Mouse (Mus musculus): ENCODE data around the gene Coro7. TPM values are rescaled to one million over a fixed set of nuclear protein-coding genes. Genes with fewer than 3 reads are reported as not detected.

The Coro7 gene
- polyA plus RNA-seq, 1 experiment from 2014 or later: 12.4 TPM

- Histone ChIP-seq H3K4me3 (ENCODE audit: low read depth, low read length) (no peak overlapping the region), H3K4me1 (ENCODE audit: control insufficient read depth, insufficient read depth, low read length) (peaks cover 95% of the 10 kb centered on the region), H3K27me3 (ENCODE audit: control insufficient read depth, insufficient read depth, low read length) (no peaks in the 10 kb centered on the region), H3K27ac (ENCODE audit: low read depth, low read length) (peak overlapping the region; percentile 63), H3K9me3 (replicated peaks; ENCODE audit: control insufficient read depth, low read length) (no peaks in the 10 kb centered on the region), H3K4me2 (peak overlapping the region; percentile 44), H3K36me3 (ENCODE audit: control insufficient read depth, insufficient read depth, low read length) (no peaks in the 10 kb centered on the region), H3K9ac (ENCODE audit: low read depth, low read length) (peak overlapping the region; percentile 70)
- 70% methylated on average over 1 of the region's 1 CpGs for WGBS (ENCODE audit: insufficient replicate concordance)
- ATAC-seq (replicated peaks; ENCODE audit: insufficient number of reproducible peaks, low FRiP score, low TSS enrichment): no peak
These were observed 76.1 kb downstream of the Coro7 start for GRCm38 (mm10) chr16:4603453-4603837.

- WGBS (ENCODE audit: insufficient replicate concordance): 29% methylated on average over 7 of the region's 7 CpGs
- Histone ChIP-seq H3K27ac (ENCODE audit: low read depth, low read length) (peak overlapping the region; percentile 63), H3K4me2 (peak overlapping the region; percentile 44), H3K27me3 (ENCODE audit: control insufficient read depth, insufficient read depth, low read length) (no peaks in the 10 kb centered on the region), H3K36me3 (ENCODE audit: control insufficient read depth, insufficient read depth, low read length) (no peaks in the 10 kb centered on the region), H3K4me3 (ENCODE audit: low read depth, low read length) (no peak overlapping the region), H3K9me3 (replicated peaks; ENCODE audit: control insufficient read depth, low read length) (no peaks in the 10 kb centered on the region), H3K4me1 (ENCODE audit: control insufficient read depth, insufficient read depth, low read length) (peaks cover 97% of the 10 kb centered on the region), H3K9ac (ENCODE audit: low read depth, low read length) (peak overlapping the region; percentile 70)
- peak; percentile 33; the same call in 1 of the 2 replicates for ATAC-seq (replicated peaks; ENCODE audit: insufficient number of reproducible peaks, low FRiP score, low TSS enrichment)
These were observed 76.7 kb downstream of the Coro7 start for GRCm38 (mm10) chr16:4602766-4603452.

- ATAC-seq (replicated peaks; ENCODE audit: insufficient number of reproducible peaks, low FRiP score, low TSS enrichment): no peak; the same call in 1 of the 2 replicates
- 21% methylated on average over 3 of the region's 3 CpGs for whole genome bisulfite sequencing (ENCODE audit: insufficient replicate concordance)
These were observed 77.4 kb downstream of the Coro7 start for GRCm38 (mm10) chr16:4602189-4602588.

GRCm38 (mm10) chr16:4600701-4601310 lies 78.8 kb downstream of the Coro7 start:
- no peak for ATAC-seq (replicated peaks; ENCODE audit: insufficient number of reproducible peaks, low FRiP score, low TSS enrichment)
- WGBS (ENCODE audit: insufficient replicate concordance): 67% methylated on average over 9 of the region's 9 CpGs
- Histone ChIP-seq H3K9ac (ENCODE audit: low read depth, low read length) (no peak overlapping the region), H3K4me1 (ENCODE audit: control insufficient read depth, insufficient read depth, low read length) (peaks cover 97% of the 10 kb centered on the region), H3K4me2 (no peak overlapping the region), H3K36me3 (ENCODE audit: control insufficient read depth, insufficient read depth, low read length) (no peaks in the 10 kb centered on the region), H3K4me3 (ENCODE audit: low read depth, low read length) (no peak overlapping the region), H3K27ac (ENCODE audit: low read depth, low read length) (peak overlapping the region; percentile 25), H3K27me3 (ENCODE audit: control insufficient read depth, insufficient read depth, low read length) (no peaks in the 10 kb centered on the region), H3K9me3 (replicated peaks; ENCODE audit: control insufficient read depth, low read length) (no peaks in the 10 kb centered on the region)

More at GRCm38 (mm10) chr16:4602189-4602588, 77.4 kb downstream of the Coro7 start:
- H3K27me3 ChIP-seq (ENCODE audit: control insufficient read depth, insufficient read depth, low read length): no peaks in the 10 kb centered on the region
- peaks cover 97% of the 10 kb centered on the region for H3K4me1 ChIP-seq (ENCODE audit: control insufficient read depth, insufficient read depth, low read length)
- peak overlapping the region; percentile 63 for H3K27ac ChIP-seq (ENCODE audit: low read depth, low read length)
- no peaks in the 10 kb centered on the region for H3K36me3 ChIP-seq (ENCODE audit: control insufficient read depth, insufficient read depth, low read length)
- H3K9me3 ChIP-seq (replicated peaks; ENCODE audit: control insufficient read depth, low read length): no peaks in the 10 kb centered on the region
- peak overlapping the region; percentile 32; the same call in 1 of the 2 replicates for H3K4me2 ChIP-seq
- H3K9ac ChIP-seq (ENCODE audit: low read depth, low read length): peak overlapping the region; percentile 56
- H3K4me3 ChIP-seq (ENCODE audit: low read depth, low read length): no peak overlapping the region

- no peak overlapping the region for H3K4me2 ChIP-seq
- no peak overlapping the region for H3K27ac ChIP-seq (ENCODE audit: low read depth, low read length)
- H3K9ac ChIP-seq (ENCODE audit: low read depth, low read length): no peak overlapping the region
- WGBS (ENCODE audit: insufficient replicate concordance): 79% methylated on average over 3 of the region's 3 CpGs
- ATAC-seq (replicated peaks; ENCODE audit: insufficient number of reproducible peaks, low FRiP score, low TSS enrichment): no peak
- H3K4me3 ChIP-seq (ENCODE audit: low read depth, low read length): no peak overlapping the region
- H3K4me1 ChIP-seq (ENCODE audit: control insufficient read depth, insufficient read depth, low read length): peaks cover 93% of the 10 kb centered on the region
- no peaks in the 10 kb centered on the region for H3K27me3 ChIP-seq (ENCODE audit: control insufficient read depth, insufficient read depth, low read length)
- no peaks in the 10 kb centered on the region for H3K36me3 ChIP-seq (ENCODE audit: control insufficient read depth, insufficient read depth, low read length)
- no peaks in the 10 kb centered on the region for H3K9me3 ChIP-seq (replicated peaks; ENCODE audit: control insufficient read depth, low read length)
These were observed 80.0 kb downstream of the Coro7 start for GRCm38 (mm10) chr16:4599616-4600015.

GRCm38 (mm10) chr16:4598891-4599543 lies 80.6 kb downstream of the Coro7 start:
- Histone ChIP-seq H3K9me3 (replicated peaks; ENCODE audit: control insufficient read depth, low read length) (no peaks in the 10 kb centered on the region), H3K4me2 (peak overlapping the region; percentile 41), H3K9ac (ENCODE audit: low read depth, low read length) (peak overlapping the region; percentile 22; the same call in 1 of the 2 replicates), H3K4me3 (ENCODE audit: low read depth, low read length) (no peak overlapping the region), H3K27ac (ENCODE audit: low read depth, low read length) (0 out of 2 replicates have a peak overlapping the region, but pooled peaks have one; percentile 35), H3K36me3 (ENCODE audit: control insufficient read depth, insufficient read depth, low read length) (no peaks in the 10 kb centered on the region), H3K27me3 (ENCODE audit: control insufficient read depth, insufficient read depth, low read length) (no peaks in the 10 kb centered on the region), H3K4me1 (ENCODE audit: control insufficient read depth, insufficient read depth, low read length) (peaks cover 87% of the 10 kb centered on the region)
- no peak for ATAC-seq (replicated peaks; ENCODE audit: insufficient number of reproducible peaks, low FRiP score, low TSS enrichment)
- 28% methylated on average over 6 of the region's 6 CpGs for WGBS (ENCODE audit: insufficient replicate concordance)

- WGBS (ENCODE audit: insufficient replicate concordance): 62% methylated on average over 5 of the region's 5 CpGs
- Histone ChIP-seq H3K9me3 (replicated peaks; ENCODE audit: control insufficient read depth, low read length) (no peaks in the 10 kb centered on the region), H3K27ac (ENCODE audit: low read depth, low read length) (no peak overlapping the region), H3K4me1 (ENCODE audit: control insufficient read depth, insufficient read depth, low read length) (peaks cover 83% of the 10 kb centered on the region), H3K27me3 (ENCODE audit: control insufficient read depth, insufficient read depth, low read length) (no peaks in the 10 kb centered on the region), H3K4me2 (no peak overlapping the region), H3K4me3 (ENCODE audit: low read depth, low read length) (no peak overlapping the region), H3K9ac (ENCODE audit: low read depth, low read length) (0 out of 2 replicates have a peak overlapping the region, but pooled peaks have one; percentile 6), H3K36me3 (ENCODE audit: control insufficient read depth, insufficient read depth, low read length) (no peaks in the 10 kb centered on the region)
- no peak for ATAC-seq (replicated peaks; ENCODE audit: insufficient number of reproducible peaks, low FRiP score, low TSS enrichment)
These were observed 81.5 kb downstream of the Coro7 start for GRCm38 (mm10) chr16:4598041-4598440.

- ATAC-seq (replicated peaks; ENCODE audit: insufficient number of reproducible peaks, low FRiP score, low TSS enrichment): no peak
- no peak overlapping the region for H3K4me3 ChIP-seq (ENCODE audit: low read depth, low read length)
- H3K9me3 ChIP-seq (replicated peaks; ENCODE audit: control insufficient read depth, low read length): no peaks in the 10 kb centered on the region
- H3K27ac ChIP-seq (ENCODE audit: low read depth, low read length): no peak overlapping the region
- H3K4me2 ChIP-seq: peak overlapping the region; percentile 98
- H3K27me3 ChIP-seq (ENCODE audit: control insufficient read depth, insufficient read depth, low read length): no peaks in the 10 kb centered on the region
- H3K9ac ChIP-seq (ENCODE audit: low read depth, low read length): peak overlapping the region; percentile 16; the same call in 1 of the 2 replicates
- WGBS (ENCODE audit: insufficient replicate concordance): 64% methylated on average over 7 of the region's 7 CpGs
- no peaks in the 10 kb centered on the region for H3K36me3 ChIP-seq (ENCODE audit: control insufficient read depth, insufficient read depth, low read length)
- peaks cover 81% of the 10 kb centered on the region for H3K4me1 ChIP-seq (ENCODE audit: control insufficient read depth, insufficient read depth, low read length)
These were observed 82.3 kb downstream of the Coro7 start for GRCm38 (mm10) chr16:4597296-4597695.

All from heart, embryonic 11.5 days (tissue).